Mouse (Mus musculus) lung, postnatal 0 days (tissue): ENCODE data around the gene Zrsr2.

Experiments
- CTCF ChIP-seq: IDR thresholded peaks from 2 replicates; pipeline ENCODE4 v1.5.1; 2016; ENCODE audit warnings: antibody characterized with exemption, mild to moderate bottlenecking
- EP300 ChIP-seq: IDR thresholded peaks from 2 replicates; pipeline ENCODE4 v1.6.1; 2016; ENCODE audit warnings: antibody characterized with exemption, mild to moderate bottlenecking, control low read depth

GRCm38 (mm10) chrX:163957803-163958466 lies 526 bp downstream of the Zrsr2 start:
- TF ChIP-seq CTCF (no peak), EP300 (no peak)
